Mouse (Mus musculus) megakaryocyte, adult 5-6 weeks (primary cell): Measurements from ENCODE around the gene Pigf. TPM values are rescaled to one million over a fixed set of nuclear protein-coding genes. Genes with fewer than 3 reads are reported as not detected.

Experiments
- total RNA-seq, 2 experiments: library from RNA; stranded (forward) in 1 of 2; stranded (reverse) in 1 of 2; fragments of 153-499, 151-499 nt in 1 of 2; fragments of 221-1000, 200-1000 nt in 1 of 2; gene quantifications; 2 replicates each; pipeline versions ENCODE4 v1.2.3 to v1.2.4; 2015 to 2017

Pigf gene
- total RNA-seq, 2 experiments from 2014 or later, result 21.6 to 32.1 TPM

Other genes with a start within 250 kb of the Pigf start
- not detected in 2 replicates for gene Tmem247, start 108.1 kb downstream of the Pigf start, total RNA-seq (2015)
- gene Tmem247, start 108.1 kb downstream of the Pigf start, total RNA-seq (2017), result not detected in 2 replicates
- not detected in 2 replicates for gene Atp6v1e2, start 77.5 kb downstream of the Pigf start, total RNA-seq (2015)
- gene Atp6v1e2, start 77.5 kb downstream of the Pigf start, total RNA-seq (2017), result not detected in 2 replicates
- gene Rhoq, start 62.3 kb downstream of the Pigf start, total RNA-seq (2015), result 16.5 and 25.2 TPM in 2 replicates
- 16.5 and 17.8 TPM in 2 replicates for gene Rhoq, start 62.3 kb downstream of the Pigf start, total RNA-seq (2017)
- 135 and 148 TPM in 2 replicates for gene Cript, start 144 bp upstream of the Pigf start, total RNA-seq (2015)
- gene Cript, start 144 bp upstream of the Pigf start, total RNA-seq (2017), result 71.6 and 93.9 TPM in 2 replicates
- gene Socs5, start 82.3 kb upstream of the Pigf start, total RNA-seq (2015), result 1.8 and 3.0 TPM in 2 replicates
- gene Socs5, start 82.3 kb upstream of the Pigf start, total RNA-seq (2017), result 1.2 TPM in 2 replicates
- 16.1 and 19.7 TPM in 2 replicates for gene Mcfd2, start 240.5 kb upstream of the Pigf start, total RNA-seq (2015)
- gene Mcfd2, start 240.5 kb upstream of the Pigf start, total RNA-seq (2017), result 38.5 and 44.9 TPM in 2 replicates